Mouse (Mus musculus) midbrain, embryonic 15.5 days (tissue): ENCODE measurements around the gene Erlin1. TPM values are rescaled to one million over a fixed set of nuclear protein-coding genes. Genes with fewer than 3 reads are reported as not detected.

Source experiments
- ATAC-seq: fragments of 200-750 bp; cut with Nextera tagmentation; replicated peaks from 2 replicates; pipeline ENCODE4 v1.8.0; 2017; ENCODE audit warnings: moderate TSS enrichment
- H3K27ac ChIP-seq: fragments of 300-500 bp; sonication (generic); 2 replicates; pipeline ENCODE4 v1.5.1; 2015; ENCODE audit warnings: mild to moderate bottlenecking, inconsistent platforms
- H3K27me3 ChIP-seq: fragments of 300-500 bp; sonication (generic); replicated peaks from 2 replicates; pipeline ENCODE4 v1.6.1; 2015; ENCODE audit warnings: inconsistent platforms
- H3K36me3 ChIP-seq: fragments of 300-500 bp; sonication (generic); replicated peaks from 2 replicates; pipeline ENCODE4 v1.6.1; 2015; ENCODE audit warnings: inconsistent platforms
- H3K4me1 ChIP-seq: fragments of 300-500 bp; sonication (generic); 2 replicates; pipeline ENCODE4 v1.6.1; 2015; ENCODE audit warnings: inconsistent platforms
- H3K4me2 ChIP-seq: fragments of 300-500 bp; sonication (generic); 2 replicates; pipeline ENCODE4 v1.6.1; 2015; ENCODE audit warnings: inconsistent platforms, mild to moderate bottlenecking, moderate library complexity
- H3K4me3 ChIP-seq: fragments of 300-500 bp; sonication (generic); 2 replicates; pipeline ENCODE4 v1.5.1; 2015; ENCODE audit warnings: mild to moderate bottlenecking, inconsistent platforms
- H3K9ac ChIP-seq: fragments of 300-500 bp; sonication (generic); 2 replicates; pipeline ENCODE4 v1.6.1; 2015; ENCODE audit warnings: mild to moderate bottlenecking, inconsistent platforms
- H3K9me3 ChIP-seq: fragments of 300-500 bp; sonication (generic); 2 replicates; pipeline ENCODE4 v1.6.1; 2016; ENCODE audit warnings: inconsistent platforms
- WGBS: fragments of 180-500 bp; shearing (Covaris S2); methylation state at CpG from one replicate; pipeline ENCODE4 v1.1.7; 2015; ENCODE audit warnings: mixed read lengths; 5-methylcytosine and 5-hydroxymethylcytosine counted together
- polyA plus RNA-seq: library from polyadenylated mRNA; unstranded; fragments of >200 nt; fragmentation: Nextera tagmentation; extraction: Ambion mirVana; gene quantifications from 2 replicates; pipeline ENCODE4 v1.2.1, GENCODE M21; 2015

The Erlin1 gene
- polyA plus RNA-seq, 1 experiment from 2014 or later: 23.3 TPM

- no peak overlapping the region for H3K4me3 ChIP-seq
- no peaks in the 10 kb centered on the region for H3K9me3 ChIP-seq
- peaks cover 7% of the 10 kb centered on the region; the same call in 1 of the 2 replicates for H3K36me3 ChIP-seq
- no peak overlapping the region for H3K9ac ChIP-seq
- H3K4me1 ChIP-seq: no peaks in the 10 kb centered on the region
- no peak for ATAC-seq
- H3K27ac ChIP-seq: no peak overlapping the region
- no peak overlapping the region for H3K4me2 ChIP-seq
- 55% methylated on average over 3 of the region's 3 CpGs for whole genome bisulfite sequencing
- H3K27me3 ChIP-seq: no peaks in the 10 kb centered on the region
These were observed 20.3 kb downstream of the Erlin1 start for GRCm38 (mm10) chr19:44049282-44049681.

GRCm38 (mm10) chr19:44045847-44046246 lies 23.7 kb downstream of the Erlin1 start:
- Histone ChIP-seq H3K4me1 (no peaks in the 10 kb centered on the region), H3K9ac (no peak overlapping the region), H3K4me3 (no peak overlapping the region), H3K9me3 (no peaks in the 10 kb centered on the region), H3K27ac (no peak overlapping the region), H3K27me3 (no peaks in the 10 kb centered on the region), H3K36me3 (peaks cover 7% of the 10 kb centered on the region; the same call in 1 of the 2 replicates), H3K4me2 (no peak overlapping the region)
- 80% methylated on average over 3 of the region's 3 CpGs for WGBS
- ATAC-seq: no peak

GRCm38 (mm10) chr19:44042121-44042520 lies 27.5 kb downstream of the Erlin1 start:
- Histone ChIP-seq H3K9me3 (no peaks in the 10 kb centered on the region), H3K4me2 (no peak overlapping the region), H3K27ac (no peak overlapping the region), H3K9ac (no peak overlapping the region), H3K27me3 (no peaks in the 10 kb centered on the region), H3K36me3 (peaks cover 16% of the 10 kb centered on the region; the same call in 1 of the 2 replicates), H3K4me1 (no peaks in the 10 kb centered on the region), H3K4me3 (no peak overlapping the region)
- no peak for ATAC-seq
- 79% methylated on average over 5 of the region's 5 CpGs for WGBS

GRCm38 (mm10) chr19:44033396-44033795 lies 36.2 kb downstream of the Erlin1 start:
- no peak overlapping the region for H3K27ac ChIP-seq
- H3K27me3 ChIP-seq: no peaks in the 10 kb centered on the region
- H3K9ac ChIP-seq: no peak overlapping the region
- no peak overlapping the region for H3K4me3 ChIP-seq
- peaks cover 14% of the 10 kb centered on the region; the same call in 1 of the 2 replicates for H3K36me3 ChIP-seq
- no peaks in the 10 kb centered on the region for H3K9me3 ChIP-seq
- H3K4me2 ChIP-seq: no peak overlapping the region
- no peaks in the 10 kb centered on the region for H3K4me1 ChIP-seq
- no peak for ATAC-seq
- WGBS: 92% methylated on average over 5 of the region's 5 CpGs

- Histone ChIP-seq H3K4me1 (no peaks in the 10 kb centered on the region), H3K27me3 (no peaks in the 10 kb centered on the region), H3K4me3 (no peak overlapping the region), H3K9ac (no peak overlapping the region), H3K9me3 (no peaks in the 10 kb centered on the region), H3K4me2 (no peak overlapping the region), H3K27ac (no peak overlapping the region), H3K36me3 (peaks cover 12% of the 10 kb centered on the region; the same call in 1 of the 2 replicates)
- ATAC-seq: no peak
- WGBS: 96% methylated on average over 11 of the region's 11 CpGs
These were observed 37.4 kb downstream of the Erlin1 start for GRCm38 (mm10) chr19:44032046-44032744.

- WGBS: 96% methylated on average over 5 of the region's 5 CpGs
- ATAC-seq: no peak
- no peaks in the 10 kb centered on the region for H3K9me3 ChIP-seq
- no peak overlapping the region for H3K9ac ChIP-seq
- H3K4me3 ChIP-seq: no peak overlapping the region
- H3K27ac ChIP-seq: no peak overlapping the region
- no peak overlapping the region for H3K4me2 ChIP-seq
- H3K36me3 ChIP-seq: 0 out of 2 replicates have a peak, but pooled peaks cover 3% of the 10 kb centered on the region
- H3K4me1 ChIP-seq: no peaks in the 10 kb centered on the region
- H3K27me3 ChIP-seq: no peaks in the 10 kb centered on the region
These were observed 39.6 kb downstream of the Erlin1 start for GRCm38 (mm10) chr19:44030024-44030423.

GRCm38 (mm10) chr19:44028972-44029371 lies 40.6 kb downstream of the Erlin1 start, which contains the start of gene Cyp2c23:
TSS of gene Cyp2c23 (minus strand) at chr19:44029208.
- no peak within 1 kb of the TSS for H3K4me3 ChIP-seq
- H3K9ac ChIP-seq: no peak within 1 kb of the TSS
- H3K36me3 ChIP-seq: no peaks in the 10 kb centered on the region
- 69% methylated on average over 8 of the region's 8 CpGs for WGBS
- H3K4me1 ChIP-seq: no peaks in the 10 kb centered on the region
- no peak within 1 kb of the TSS for H3K4me2 ChIP-seq
- ATAC-seq: no peak
- no peak within 1 kb of the TSS for H3K27ac ChIP-seq
- H3K9me3 ChIP-seq: no peaks in the 10 kb centered on the region
- no peaks in the 10 kb centered on the region for H3K27me3 ChIP-seq

GRCm38 (mm10) chr19:44026956-44027530 lies 42.5 kb downstream of the Erlin1 start:
- Histone ChIP-seq H3K27ac (no peak overlapping the region), H3K4me2 (no peak overlapping the region), H3K27me3 (no peaks in the 10 kb centered on the region), H3K9me3 (no peaks in the 10 kb centered on the region), H3K9ac (no peak overlapping the region), H3K36me3 (no peaks in the 10 kb centered on the region), H3K4me3 (no peak overlapping the region), H3K4me1 (no peaks in the 10 kb centered on the region)
- no peak for ATAC-seq
- 68% methylated on average over 8 of the region's 8 CpGs for WGBS

GRCm38 (mm10) chr19:44024921-44025585 lies 44.5 kb downstream of the Erlin1 start:
- H3K9ac ChIP-seq: no peak overlapping the region
- no peak for ATAC-seq
- no peaks in the 10 kb centered on the region for H3K36me3 ChIP-seq
- H3K27me3 ChIP-seq: no peaks in the 10 kb centered on the region
- no peak overlapping the region for H3K27ac ChIP-seq
- H3K4me2 ChIP-seq: no peak overlapping the region
- no peaks in the 10 kb centered on the region for H3K4me1 ChIP-seq
- H3K9me3 ChIP-seq: no peaks in the 10 kb centered on the region
- no peak overlapping the region for H3K4me3 ChIP-seq
- 90% methylated on average over 13 of the region's 13 CpGs for WGBS

GRCm38 (mm10) chr19:44023066-44023465 lies 46.5 kb downstream of the Erlin1 start:
- WGBS: 65% methylated on average over 5 of the region's 5 CpGs
- Histone ChIP-seq H3K4me1 (no peaks in the 10 kb centered on the region), H3K36me3 (no peaks in the 10 kb centered on the region), H3K4me3 (no peak overlapping the region), H3K27ac (no peak overlapping the region), H3K9ac (no peak overlapping the region), H3K4me2 (no peak overlapping the region), H3K27me3 (no peaks in the 10 kb centered on the region), H3K9me3 (no peaks in the 10 kb centered on the region)
- ATAC-seq: no peak

GRCm38 (mm10) chr19:44021502-44021901 lies 48.1 kb downstream of the Erlin1 start:
- Histone ChIP-seq H3K4me3 (no peak overlapping the region), H3K9ac (no peak overlapping the region), H3K27ac (no peak overlapping the region), H3K4me1 (no peaks in the 10 kb centered on the region), H3K27me3 (no peaks in the 10 kb centered on the region), H3K36me3 (no peaks in the 10 kb centered on the region), H3K9me3 (no peaks in the 10 kb centered on the region), H3K4me2 (no peak overlapping the region)
- WGBS: 96% methylated on average over 4 of the region's 4 CpGs
- ATAC-seq: no peak

GRCm38 (mm10) chr19:44019739-44020138 lies 49.8 kb downstream of the Erlin1 start:
- ATAC-seq: no peak
- no peaks in the 10 kb centered on the region for H3K36me3 ChIP-seq
- H3K27me3 ChIP-seq: no peaks in the 10 kb centered on the region
- no peak overlapping the region for H3K4me3 ChIP-seq
- H3K9ac ChIP-seq: no peak overlapping the region
- WGBS: 64% methylated on average over 7 of the region's 7 CpGs
- H3K4me2 ChIP-seq: no peak overlapping the region
- no peak overlapping the region for H3K27ac ChIP-seq
- H3K9me3 ChIP-seq: no peaks in the 10 kb centered on the region
- no peaks in the 10 kb centered on the region for H3K4me1 ChIP-seq
